Mouse (Mus musculus) ES-Bruce4 (cell line): ENCODE data around the gene Tsc22d1. TPM values are rescaled to one million over a fixed set of nuclear protein-coding genes. Genes with fewer than 3 reads are reported as not detected.
A peak's percentile ranks its signal among the peaks of the same experiment; 100 is the strongest.

ENCODE experiments used
- H3K27ac ChIP-seq: 2 replicates; pipeline ENCODE4 v1.5.1; 2012; ENCODE audit warnings: low read length, inconsistent platforms; ENCODE audit not compliant: insufficient read depth
- H3K27me3 ChIP-seq: 2 replicates; pipeline ENCODE4 v1.6.1; 2012; ENCODE audit warnings: mild to moderate bottlenecking, low read length, inconsistent platforms; ENCODE audit not compliant: control insufficient read depth, poor library complexity, insufficient read depth, severe bottlenecking
- H3K36me3 ChIP-seq: 2 replicates; pipeline ENCODE4 v1.6.1; 2012; ENCODE audit warnings: inconsistent platforms, mild to moderate bottlenecking, low read length, moderate library complexity; ENCODE audit not compliant: control insufficient read depth, poor library complexity, insufficient read depth, severe bottlenecking
- H3K4me1 ChIP-seq: one replicate; pipeline ENCODE4 v1.8.1; 2011; ENCODE audit warnings: low read length; ENCODE audit not compliant: control insufficient read depth, insufficient read depth
- H3K4me3 ChIP-seq: 2 replicates; pipeline ENCODE4 v1.5.1; 2011; ENCODE audit warnings: low read depth, mild to moderate bottlenecking, low read length
- H3K9ac ChIP-seq: 2 replicates; pipeline ENCODE4 v1.6.1; 2012; ENCODE audit warnings: low read depth, mild to moderate bottlenecking, inconsistent platforms; ENCODE audit not compliant: poor library complexity, severe bottlenecking
- H3K9me3 ChIP-seq: replicated peaks from 2 replicates; pipeline ENCODE4 v1.6.1; 2012; ENCODE audit warnings: mild to moderate bottlenecking, low read length, inconsistent platforms; ENCODE audit not compliant: control insufficient read depth, poor library complexity, insufficient read depth, severe bottlenecking
- CTCF ChIP-seq: IDR thresholded peaks from one replicate; pipeline ENCODE4 v1.8.1; 2011; ENCODE audit warnings: low read depth, low read length
- EP300 ChIP-seq: IDR thresholded peaks from 2 replicates; pipeline ENCODE4 v1.6.1; 2011; ENCODE audit warnings: low read depth, low read length; ENCODE audit not compliant: insufficient read depth
- POLR2A ChIP-seq: IDR thresholded peaks from one replicate; pipeline ENCODE4 v1.8.1; 2011; ENCODE audit warnings: low read length; ENCODE audit not compliant: insufficient read depth
- polyA plus RNA-seq: library from polyadenylated mRNA; stranded (reverse); fragments of >200 nt; gene quantifications from 2 replicates; pipeline ENCODE4 v1.2.4, GENCODE M21; 2011; ENCODE audit warnings: low read depth; ENCODE audit not compliant: missing spikeins, insufficient read depth, insufficient read length

Gene Tsc22d1
- polyA plus RNA-seq, 1 experiment: 261 TPM

- Histone ChIP-seq H3K4me1 (peaks cover 4% of the 10 kb centered on the region), H3K27ac (no peak overlapping the region), H3K4me3 (no peak overlapping the region), H3K9ac (no peak overlapping the region), H3K36me3 (no peaks in the 10 kb centered on the region), H3K27me3 (no peaks in the 10 kb centered on the region), H3K9me3 (no peaks in the 10 kb centered on the region)
- no peak for TF ChIP-seq CTCF
- TF ChIP-seq EP300: no peak
- no peak for TF ChIP-seq POLR2A
Observed at GRCm38 (mm10) chr14:76451011-76451410, 36.2 kb downstream of the Tsc22d1 start.

- no peaks in the 10 kb centered on the region for H3K27me3 ChIP-seq
- no peak overlapping the region for H3K27ac ChIP-seq
- H3K4me3 ChIP-seq: no peak overlapping the region
- H3K9ac ChIP-seq: no peak overlapping the region
- H3K36me3 ChIP-seq: no peaks in the 10 kb centered on the region
- peaks cover 4% of the 10 kb centered on the region for H3K4me1 ChIP-seq
- H3K9me3 ChIP-seq: no peaks in the 10 kb centered on the region
- TF ChIP-seq POLR2A (no peak), CTCF (no peak), EP300 (no peak)
Observed at GRCm38 (mm10) chr14:76452751-76453360, 38.1 kb downstream of the Tsc22d1 start.

GRCm38 (mm10) chr14:76454673-76455072 lies 39.9 kb downstream of the Tsc22d1 start:
- Histone ChIP-seq H3K4me3 (no peak overlapping the region), H3K9me3 (no peaks in the 10 kb centered on the region), H3K27me3 (no peaks in the 10 kb centered on the region), H3K9ac (peak overlapping the region; percentile 21; the same call in 1 of the 2 replicates), H3K4me1 (peaks cover 6% of the 10 kb centered on the region), H3K27ac (peak overlapping the region; percentile 35; the same call in 1 of the 2 replicates), H3K36me3 (no peaks in the 10 kb centered on the region)
- TF ChIP-seq POLR2A (no peak), EP300 (no peak), CTCF (no peak)

- TF ChIP-seq EP300: no peak
- no peak for TF ChIP-seq CTCF
- no peak for TF ChIP-seq POLR2A
- H3K9me3 ChIP-seq: no peaks in the 10 kb centered on the region
- no peak overlapping the region for H3K4me3 ChIP-seq
- H3K27me3 ChIP-seq: no peaks in the 10 kb centered on the region
- H3K4me1 ChIP-seq: peaks cover 5% of the 10 kb centered on the region
- H3K9ac ChIP-seq: 0 out of 2 replicates have a peak overlapping the region, but pooled peaks have one; percentile 21
- no peak overlapping the region for H3K27ac ChIP-seq
- no peaks in the 10 kb centered on the region for H3K36me3 ChIP-seq
Observed at GRCm38 (mm10) chr14:76455159-76455558, 40.4 kb downstream of the Tsc22d1 start.

- peaks cover 4% of the 10 kb centered on the region for H3K4me1 ChIP-seq
- no peaks in the 10 kb centered on the region for H3K36me3 ChIP-seq
- no peak overlapping the region for H3K4me3 ChIP-seq
- no peak overlapping the region for H3K27ac ChIP-seq
- H3K9ac ChIP-seq: no peak overlapping the region
- no peak for TF ChIP-seq POLR2A
- TF ChIP-seq EP300: no peak
- no peak for TF ChIP-seq CTCF
- no peaks in the 10 kb centered on the region for H3K9me3 ChIP-seq
- H3K27me3 ChIP-seq: no peaks in the 10 kb centered on the region
Observed at GRCm38 (mm10) chr14:76457696-76458095, 42.9 kb downstream of the Tsc22d1 start.

GRCm38 (mm10) chr14:76460181-76460580 lies 45.4 kb downstream of the Tsc22d1 start:
- H3K27me3 ChIP-seq: no peaks in the 10 kb centered on the region
- H3K4me1 ChIP-seq: peaks cover 2% of the 10 kb centered on the region
- no peak overlapping the region for H3K27ac ChIP-seq
- no peak overlapping the region for H3K9ac ChIP-seq
- no peak overlapping the region for H3K4me3 ChIP-seq
- H3K36me3 ChIP-seq: no peaks in the 10 kb centered on the region
- H3K9me3 ChIP-seq: no peaks in the 10 kb centered on the region
- no peak for TF ChIP-seq CTCF
- TF ChIP-seq EP300: 0 out of 2 replicates have a peak, but pooled peaks have one; percentile 21
